Mouse (Mus musculus): ENCODE measurements at regions not wholly inside any gene's neighbourhood (a gene's known extent, or its start where the extent isn't known, plus 50 kb on each side); places are given as distances from the start of the nearest gene placed in this dataset.

GRCm38 (mm10) chr19:54123586-54123985, 79.6 kb downstream of the Adra2a start:
- no peak for TF ChIP-seq CTCF (conservative IDR thresholded peaks at IDR 0.05; ENCODE audit: low read length)
- TF ChIP-seq POU5F1 (IDR thresholded peaks at IDR 0.05; ENCODE audit: borderline replicate concordance, low read length) = no peak
- TF ChIP-seq NANOG (IDR thresholded peaks at IDR 0.05; ENCODE audit: borderline replicate concordance, low read length) = no peak
